Mouse (Mus musculus) MEL (cell line): ENCODE measurements around the gene Fbxl21. TPM values are rescaled to one million over a fixed set of nuclear protein-coding genes. Genes with fewer than 3 reads are reported as not detected.

Source experiments
- DNase-seq: peaks from one replicate; pipeline ENCODE4 v3.0.0; 2011; ENCODE audit warnings: low read depth, low spot score
- H3K27ac ChIP-seq: 2 replicates; pipeline ENCODE4 v1.5.1; 2012; ENCODE audit warnings: low read depth, mild to moderate bottlenecking, control low read depth, low read length, moderate library complexity; ENCODE audit not compliant: control insufficient read depth
- H3K27me3 ChIP-seq, 2 experiments: fragments of 150-350 bp in 1 of 2; sonication (generic) in 1 of 2; 2 replicates each; pipeline ENCODE4 v1.6.1; 2012; ENCODE audit warnings: low read length in 2 of 2, mild to moderate bottlenecking in 2 of 2, improper control_type of control experiment in 1 of 2, moderate library complexity in 1 of 2; ENCODE audit not compliant: insufficient read depth in 2 of 2, control insufficient read depth in 1 of 2
- H3K36me3 ChIP-seq, 2 experiments: 2 replicates each; pipeline ENCODE4 v1.6.1; 2012 to 2014; ENCODE audit warnings: low read length in 2 of 2, improper control_type of control experiment in 1 of 2, inconsistent platforms in 1 of 2, mild to moderate bottlenecking in 1 of 2; ENCODE audit not compliant: insufficient read depth in 2 of 2, control insufficient read depth in 1 of 2
- H3K4me1 ChIP-seq, 2 experiments: fragments of 150-350 bp in 1 of 2; sonication (generic) in 1 of 2; 2 replicates each; pipeline ENCODE4 v1.6.1; 2012; ENCODE audit warnings: low read length in 2 of 2, improper control_type of control experiment in 1 of 2, mild to moderate bottlenecking in 1 of 2; ENCODE audit not compliant: insufficient read depth in 2 of 2, control insufficient read depth in 1 of 2
- H3K4me3 ChIP-seq, 2 experiments: fragments of 150-350 bp in 1 of 2; sonication (generic) in 1 of 2; 2 replicates each; pipeline ENCODE4 v1.5.1; 2012; ENCODE audit warnings: low read depth in 2 of 2, low read length in 2 of 2, mild to moderate bottlenecking in 2 of 2, moderate library complexity in 2 of 2, control low read depth in 1 of 2, improper control_type of control experiment in 1 of 2; ENCODE audit not compliant: control insufficient read depth in 1 of 2, insufficient read depth in 1 of 2
- H3K79me2 ChIP-seq: 2 replicates; pipeline ENCODE4 v1.6.1; 2012; ENCODE audit warnings: mild to moderate bottlenecking, low read length, moderate library complexity; ENCODE audit not compliant: control insufficient read depth, poor library complexity, insufficient read depth
- H3K9ac ChIP-seq: 2 replicates; pipeline ENCODE4 v1.6.1; 2012; ENCODE audit warnings: low read depth, mild to moderate bottlenecking, control low read depth, low read length, moderate library complexity; ENCODE audit not compliant: control insufficient read depth, poor library complexity, severe bottlenecking
- H3K9me3 ChIP-seq: fragments of 150-350 bp; sonication (generic); replicated peaks from 2 replicates; pipeline ENCODE4 v1.6.1; 2012; ENCODE audit warnings: mild to moderate bottlenecking, low read length, improper control_type of control experiment, moderate library complexity; ENCODE audit not compliant: insufficient read depth
- BHLHE40 ChIP-seq: IDR thresholded peaks from 2 replicates; pipeline ENCODE4 v1.6.1; 2012; ENCODE audit warnings: low read depth, mild to moderate bottlenecking, inconsistent platforms, low read length, improper control_type of control experiment, borderline replicate concordance
- CHD2 ChIP-seq: IDR thresholded peaks from 2 replicates; pipeline ENCODE4 v1.6.1; 2011; ENCODE audit warnings: low read length, improper control_type of control experiment
- CTCF ChIP-seq, 3 experiments: IDR thresholded peaks in 2 of 3; conservative IDR thresholded peaks in 1 of 3; 2 replicates each; pipeline ENCODE4 v1.5.1; 2011 to 2012; ENCODE audit warnings: low read length in 3 of 3, low read depth in 2 of 3, mild to moderate bottlenecking in 2 of 3, improper control_type of control experiment in 1 of 3, inconsistent platforms in 1 of 3, mixed read lengths in 1 of 3, moderate library complexity in 1 of 3; ENCODE audit not compliant: control insufficient read depth in 1 of 3, insufficient read depth in 1 of 3, poor library complexity in 1 of 3, severe bottlenecking in 1 of 3
- E2F4 ChIP-seq: IDR thresholded peaks from 2 replicates; pipeline ENCODE4 v1.6.1; 2011; ENCODE audit warnings: low read depth, low read length, improper control_type of control experiment, borderline replicate concordance
- GABPA ChIP-seq: IDR thresholded peaks from 2 replicates; pipeline ENCODE4 v1.6.1; 2012; ENCODE audit warnings: low read depth, mild to moderate bottlenecking, inconsistent platforms, low read length, improper control_type of control experiment, moderate library complexity
- GATA1 ChIP-seq: IDR thresholded peaks from 2 replicates; pipeline ENCODE4 v1.6.1; 2011; ENCODE audit warnings: low read depth, low read length, improper control_type of control experiment
- HCFC1 ChIP-seq: IDR thresholded peaks from 2 replicates; pipeline ENCODE4 v1.6.1; 2012; ENCODE audit warnings: low read depth, mild to moderate bottlenecking, inconsistent platforms, low read length, improper control_type of control experiment, moderate library complexity
- MAX ChIP-seq: IDR thresholded peaks from 2 replicates; pipeline ENCODE4 v1.6.1; 2011; ENCODE audit warnings: low read length, improper control_type of control experiment
- MXI1 ChIP-seq: IDR thresholded peaks from 2 replicates; pipeline ENCODE4 v1.6.1; 2011; ENCODE audit warnings: mild to moderate bottlenecking, low read depth, low read length, improper control_type of control experiment
- MYC ChIP-seq: IDR thresholded peaks from 2 replicates; pipeline ENCODE4 v1.6.1; 2011; ENCODE audit warnings: low read depth, mild to moderate bottlenecking, low read length, improper control_type of control experiment, moderate library complexity
- NELFE ChIP-seq: IDR thresholded peaks from 2 replicates; pipeline ENCODE4 v1.6.1; 2011; ENCODE audit warnings: low read depth, low read length, improper control_type of control experiment
- POLR2AphosphoS5 ChIP-seq: IDR thresholded peaks from 2 replicates; pipeline ENCODE4 v1.6.1; 2012; ENCODE audit warnings: low read depth, borderline replicate concordance, mild to moderate bottlenecking, inconsistent platforms, low read length, moderate library complexity, mixed read lengths
- RAD21 ChIP-seq: IDR thresholded peaks from 2 replicates; pipeline ENCODE4 v1.6.1; 2011; ENCODE audit warnings: mild to moderate bottlenecking, low read depth, low read length, improper control_type of control experiment
- SIN3A ChIP-seq: IDR thresholded peaks from 2 replicates; pipeline ENCODE4 v1.6.1; 2012; ENCODE audit warnings: low read length, improper control_type of control experiment, inconsistent platforms
- SMC3 ChIP-seq: IDR thresholded peaks from 2 replicates; pipeline ENCODE4 v1.6.1; 2011; ENCODE audit warnings: low read depth, low read length, improper control_type of control experiment
- TAL1 ChIP-seq: IDR thresholded peaks from 2 replicates; pipeline ENCODE4 v1.6.1; 2012; ENCODE audit warnings: mild to moderate bottlenecking, inconsistent platforms, low read length, moderate library complexity, mixed read lengths
- USF1 ChIP-seq: IDR thresholded peaks from 2 replicates; pipeline ENCODE4 v1.6.1; 2014; ENCODE audit warnings: low read depth, mild to moderate bottlenecking, inconsistent platforms, low read length, improper control_type of control experiment, moderate library complexity
- USF2 ChIP-seq, 2 experiments: IDR thresholded peaks; 2 replicates each; pipeline ENCODE4 v1.6.1; 2011 to 2012; ENCODE audit warnings: improper control_type of control experiment in 2 of 2, low read length in 2 of 2, borderline replicate concordance in 1 of 2, inconsistent platforms in 1 of 2, low read depth in 1 of 2, mild to moderate bottlenecking in 1 of 2; ENCODE audit not compliant: insufficient read depth in 1 of 2
- ZC3H11A ChIP-seq: IDR thresholded peaks from 2 replicates; pipeline ENCODE4 v1.6.1; 2012; ENCODE audit warnings: low read depth, mild to moderate bottlenecking, inconsistent platforms, low read length, improper control_type of control experiment
- polyA plus RNA-seq, 2 experiments: library from polyadenylated mRNA; stranded (reverse) in 1 of 2; unstranded in 1 of 2; fragments of >175 nt in 1 of 2; fragments of >200 nt in 1 of 2; gene quantifications; 2 replicates each; pipeline versions ENCODE4 v1.2.1 to v1.2.4; 2012; ENCODE audit warnings: low replicate concordance in 2 of 2, low read depth in 1 of 2; ENCODE audit not compliant: insufficient read length in 2 of 2, insufficient read depth in 1 of 2, missing spikeins in 1 of 2
- total RNA-seq: library from RNA; depleted of rRNA; stranded (reverse); fragments of 300-350 nt; gene quantifications from 2 replicates; pipeline ENCODE4 v1.2.3, GENCODE M21; 2012

The Fbxl21 gene
- total and polyA plus RNA-seq, 3 experiments: not detected

GRCm38 (mm10) chr13:56501866-56502420, 20.3 kb upstream of the Fbxl21 start:
- H3K9me3 ChIP-seq: no peaks in the 10 kb centered on the region
- H3K4me1 ChIP-seq: no peaks in the 10 kb centered on the region
- no peak for DNase-seq
- H3K36me3 ChIP-seq: no peaks in the 10 kb centered on the region
- H3K4me3 ChIP-seq: no peak overlapping the region
- TF ChIP-seq GATA1 (no peak), SMC3 (no peak), HCFC1 (no peak), MYC (no peak), BHLHE40 (no peak), NELFE (no peak), GABPA (no peak), RAD21 (no peak), MXI1 (no peak), MAX (no peak), USF1 (no peak), SIN3A (no peak), E2F4 (no peak), CTCF (IDR thresholded peaks at IDR 0.05 in 2 of 3, conservative IDR thresholded peaks at IDR 0.05 in 1 of 3; ENCODE audit: control insufficient read depth in 1 of 3, insufficient read depth in 1 of 3, low read depth in 2 of 3, low read length in 3 of 3, poor library complexity in 1 of 3, severe bottlenecking in 1 of 3) (no peak), POLR2AphosphoS5 (no peak), ZC3H11A (no peak), USF2 (IDR thresholded peaks at IDR 0.05; ENCODE audit: borderline replicate concordance in 1 of 2, insufficient read depth in 1 of 2, low read depth in 1 of 2, low read length in 2 of 2) (no peak), CHD2 (no peak)
- no peaks in the 10 kb centered on the region for H3K27me3 ChIP-seq
- H3K27ac ChIP-seq: no peak overlapping the region
- no peaks in the 10 kb centered on the region for H3K79me2 ChIP-seq
- no peak overlapping the region for H3K9ac ChIP-seq

GRCm38 (mm10) chr13:56506871-56507496, 15.3 kb upstream of the Fbxl21 start:
- DNase-seq: no peak
- Histone ChIP-seq H3K4me3 (no peak overlapping the region), H3K79me2 (no peaks in the 10 kb centered on the region), H3K27ac (no peak overlapping the region), H3K9ac (no peak overlapping the region), H3K36me3 (no peaks in the 10 kb centered on the region), H3K4me1 (no peaks in the 10 kb centered on the region), H3K9me3 (no peaks in the 10 kb centered on the region), H3K27me3 (no peaks in the 10 kb centered on the region)
- TF ChIP-seq TAL1 (no peak), MXI1 (no peak), CHD2 (no peak), GATA1 (no peak), SIN3A (no peak)
